In genomic region chr10:128891296-128892094, GRCm38 (mm10) we compare ENCODE assay signal across 8 mouse cellular contexts. TPM values are rescaled to one million over a fixed set of nuclear protein-coding genes. Genes with fewer than 3 reads are reported as not detected.
A peak's percentile ranks its signal among the peaks of the same experiment; 100 is the strongest.
DNase-seq lines count a peak whose midpoint lies in the region; ATAC-seq and TF ChIP-seq lines count a peak whose summit lies in the region.

Gene Gdf11 (minus strand): TSS chr10:128891718.

- WGBS in intestine, postnatal 0 days = under 1% methylated on average over 60 of the region's 89 CpGs
- under 1% methylated on average over 72 of the region's 89 CpGs for WGBS in liver, embryonic 11.5 days
- WGBS in midbrain, postnatal 0 days = under 1% methylated on average over 45 of the region's 89 CpGs

- peak within 1 kb of the TSS; percentile 43; the same call in 1 of the 2 replicates for H3K27ac ChIP-seq in intestine, postnatal 0 days (ENCODE audit: low read depth, low read length)
- H3K27ac ChIP-seq in liver, embryonic 11.5 days (ENCODE audit: low read depth, low read length) = peak within 1 kb of the TSS; percentile 56
- peak within 1 kb of the TSS; percentile 88 for H3K27ac ChIP-seq in midbrain, postnatal 0 days (ENCODE audit: low read depth, low read length)

- no peaks in the 10 kb centered on the region for H3K9me3 ChIP-seq in intestine, postnatal 0 days (ENCODE audit: control insufficient read depth)
- no peaks in the 10 kb centered on the region for H3K9me3 ChIP-seq in liver, embryonic 11.5 days (ENCODE audit: control insufficient read depth, low read length)
- no peaks in the 10 kb centered on the region for H3K9me3 ChIP-seq in midbrain, postnatal 0 days (ENCODE audit: low read length)

- H3K36me3 ChIP-seq in intestine, postnatal 0 days (ENCODE audit: control insufficient read depth, insufficient read depth) = no peaks in the 10 kb centered on the region
- no peaks in the 10 kb centered on the region for H3K36me3 ChIP-seq in liver, embryonic 11.5 days (ENCODE audit: control insufficient read depth, insufficient read depth, low read length)
- H3K36me3 ChIP-seq in midbrain, postnatal 0 days (ENCODE audit: insufficient read depth, low read length) = peaks cover 4% of the 10 kb centered on the region

- H3K4me1 ChIP-seq in intestine, postnatal 0 days (replicated peaks; ENCODE audit: control insufficient read depth, insufficient read depth, low read length) = no peaks in the 10 kb centered on the region
- H3K4me1 ChIP-seq in liver, embryonic 11.5 days (replicated peaks; ENCODE audit: control insufficient read depth, insufficient read depth, low read length) = peaks cover 7% of the 10 kb centered on the region
- H3K4me1 ChIP-seq in midbrain, postnatal 0 days (ENCODE audit: insufficient read depth, low read length) = peaks cover 20% of the 10 kb centered on the region

- ATAC-seq in intestine, postnatal 0 days = peak; percentile 30
- peak; percentile 50 for ATAC-seq in liver, embryonic 11.5 days (replicated peaks; ENCODE audit: low FRiP score)
- ATAC-seq in midbrain, postnatal 0 days (ENCODE audit: low FRiP score) = peak; percentile 85

- peak within 1 kb of the TSS; percentile 100 for H3K4me2 ChIP-seq in intestine, postnatal 0 days (replicated peaks; ENCODE audit: low read depth)
- peak within 1 kb of the TSS; percentile 86 for H3K4me2 ChIP-seq in liver, embryonic 11.5 days
- H3K4me2 ChIP-seq in midbrain, postnatal 0 days (ENCODE audit: low read depth, low read length, poor library complexity, severe bottlenecking) = peak within 1 kb of the TSS; percentile 84

- H3K9ac ChIP-seq in intestine, postnatal 0 days (ENCODE audit: low read depth, low read length) = peak within 1 kb of the TSS; percentile 60
- H3K9ac ChIP-seq in liver, embryonic 11.5 days (ENCODE audit: low read depth, low read length) = peak within 1 kb of the TSS; percentile 67
- peak within 1 kb of the TSS; percentile 81 for H3K9ac ChIP-seq in midbrain, postnatal 0 days (replicated peaks; ENCODE audit: low read length, poor library complexity, severe bottlenecking)

- peaks cover 17% of the 10 kb centered on the region for H3K27me3 ChIP-seq in intestine, postnatal 0 days (replicated peaks; ENCODE audit: control insufficient read depth, insufficient read depth, low read length)
- H3K27me3 ChIP-seq in liver, embryonic 11.5 days (replicated peaks; ENCODE audit: control insufficient read depth, insufficient read depth, low read length) = peaks cover 39% of the 10 kb centered on the region
- peaks cover 6% of the 10 kb centered on the region; the same call in 1 of the 2 replicates for H3K27me3 ChIP-seq in midbrain, postnatal 0 days (ENCODE audit: insufficient read depth, low read length)

- H3K4me3 ChIP-seq in intestine, postnatal 0 days (ENCODE audit: low read depth, low read length) = peak within 1 kb of the TSS; percentile 53
- peak within 1 kb of the TSS; percentile 70 for H3K4me3 ChIP-seq in liver, embryonic 11.5 days (ENCODE audit: low read depth, low read length)
- peak within 1 kb of the TSS; percentile 83 for H3K4me3 ChIP-seq in midbrain, postnatal 0 days (ENCODE audit: low read depth, low read length)

- peak; percentile 33 for DNase-seq in right cerebral cortex, adult 18-20 months
- no peak for DNase-seq in right cerebral cortex, postnatal 36 days (ENCODE audit: low spot score in 2 of 2)
- peak; percentile 58 for DNase-seq in adrenal gland, postnatal 25 days
- DNase-seq in gastrocnemius, postnatal 25 days = peak; percentile 61
- DNase-seq in liver, embryonic 11.5 days (ENCODE audit: low spot score) = peak; percentile 66
- DNase-seq in midbrain, postnatal 0 days (ENCODE audit: low spot score) = peak; percentile 91
- DNase-seq in thymus, postnatal 36 days = peak; percentile 73 to 81

- TF ChIP-seq CTCF in intestine, postnatal 0 days (IDR thresholded peaks at IDR 0.05; ENCODE audit: low read depth) = peak; percentile 36; the same call in 1 of the 2 replicates
- 0 out of 2 replicates have a peak, but pooled peaks have one; percentile 5 for TF ChIP-seq CTCF in midbrain, postnatal 0 days (IDR thresholded peaks at IDR 0.05)

RNA-seq across cellular contexts. Expression of gene Gdf11, which starts in this region (rescaled TPM):
- total RNA-seq in adrenal gland, postnatal 25 days (2021) = 1.5 and 1.9 TPM in 2 replicates
- 1 to 10 TPM; 3.9 to 4.1 TPM for total RNA-seq in gastrocnemius, postnatal 25 days (2021)
- polyA plus RNA-seq in intestine, postnatal 0 days (2015; fragmentation: Nextera tagmentation; extraction: Ambion mirVana) = 0.99 and 1.6 TPM in 2 replicates
- polyA plus RNA-seq in liver, embryonic 11.5 days (2014; fragmentation: Nextera tagmentation; extraction: Ambion mirVana) = 3.3 and 3.5 TPM in 2 replicates
- 16.9 and 22.4 TPM in 2 replicates for total RNA-seq in midbrain, postnatal 0 days (2014; rRNA removed)
- 6.5 and 7.5 TPM in 2 replicates for polyA plus RNA-seq in midbrain, postnatal 0 days (2015; fragmentation: Nextera tagmentation; extraction: Ambion mirVana)

Comparison
In these comparisons a context has a peak if more than half of its experiments do, and no peak if none do; other contexts are left out.
1. DNase-seq: peak in right cerebral cortex, adult 18-20 months (single experiment), adrenal gland, postnatal 25 days (single experiment), gastrocnemius, postnatal 25 days (single experiment), liver, embryonic 11.5 days (single experiment), midbrain, postnatal 0 days (single experiment) and thymus, postnatal 36 days (2 of 2); none in right cerebral cortex, postnatal 36 days (0 of 2).
2. ATAC-seq: peak in every context shown above with its lines; median percentile 85 in midbrain, postnatal 0 days; 50 in liver, embryonic 11.5 days; 30 in intestine, postnatal 0 days.
3. Peak in every context shown above with its lines, with median percentiles within 50 percentile points of each other: H3K27ac ChIP-seq, H3K4me2 ChIP-seq, H3K4me3 ChIP-seq and H3K9ac ChIP-seq.